Mouse (Mus musculus): ENCODE results near the gene Mia.

- TF ChIP-seq GATA1 (IDR thresholded peaks at IDR 0.05; ENCODE audit: borderline replicate concordance, low read length) (no peak), FLI1 (IDR thresholded peaks at IDR 0.05; ENCODE audit: low read length) (no peak)
These were observed 46.7 kb upstream of the Mia start for GRCm38 (mm10) chr7:27227676-27228075.
